Mouse (Mus musculus) megakaryocyte-erythroid progenitor cell, adult 5-6 weeks (primary cell): ENCODE results near the gene Ormdl1. TPM values are rescaled to one million over a fixed set of nuclear protein-coding genes. Genes with fewer than 3 reads are reported as not detected.
"Not testable (repeated sequence)": the region's sequence is repeated elsewhere in the genome, so short reads cannot be mapped to it uniquely, and the experiment has no call there.

Experiments
- ATAC-seq: replicated peaks from 2 replicates; pipeline ENCODE4 v1.8.0; 2016; ENCODE audit warnings: mild to moderate bottlenecking, inconsistent platforms; ENCODE audit not compliant: severe bottlenecking, poor library complexity, low FRiP score, low TSS enrichment
- total RNA-seq, 2 experiments: library from RNA; stranded (forward) in 1 of 2; stranded (reverse) in 1 of 2; fragments of 200-1000, 215-1000 nt in 1 of 2; fragments of >200 nt in 1 of 2; fragmentation: Nextera tagmentation in 1 of 2; gene quantifications; 2 replicates each; pipeline ENCODE4 v1.2.3; 2014 to 2017

Ormdl1 gene
- total RNA-seq (2014; fragmentation: Nextera tagmentation) (33.5 and 35.7 TPM in 2 replicates), total RNA-seq (2017) (27.8 and 41.3 TPM in 2 replicates)

DNA sequence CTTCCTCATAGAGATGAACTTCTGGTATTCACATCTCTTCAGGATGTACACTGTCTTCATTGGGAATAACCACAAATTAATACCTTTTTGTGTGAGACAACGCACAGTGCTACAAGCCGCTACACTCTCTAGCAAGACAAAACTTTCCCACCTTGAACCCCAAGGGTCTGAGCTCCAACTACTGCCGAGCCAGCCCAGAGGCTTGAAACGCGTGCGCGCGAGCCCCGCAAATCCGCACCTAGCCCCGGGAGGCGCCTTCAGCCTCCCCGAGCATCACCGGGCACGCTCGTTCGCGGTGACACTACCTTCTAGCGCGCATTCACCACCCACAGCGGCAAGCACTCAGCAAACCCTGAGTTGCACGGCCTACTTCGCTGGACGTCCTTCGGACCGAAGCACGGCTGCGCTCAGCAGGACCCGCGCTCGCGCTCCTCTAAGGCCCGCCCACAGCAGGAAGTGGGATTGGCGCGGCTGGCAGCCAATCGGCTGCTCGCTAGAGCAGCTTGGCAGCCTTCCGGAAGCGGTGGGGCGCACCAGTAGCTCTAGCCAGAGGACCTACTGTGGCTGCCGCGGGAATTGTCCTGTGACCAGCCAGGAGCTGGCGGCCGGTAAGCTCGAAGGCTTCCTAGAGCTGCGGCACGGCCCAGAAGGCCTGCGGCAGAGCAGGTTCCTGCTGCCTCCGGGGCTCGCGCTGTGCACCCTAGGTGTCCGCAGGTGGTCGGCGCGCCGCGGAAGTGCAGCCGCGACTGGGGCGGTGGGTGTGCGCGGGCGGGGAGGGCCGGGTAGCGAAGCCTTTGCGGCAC, at the start of gene Ormdl1, which contains the start of the genes Pms1 and Gm28778:
TSS of gene Ormdl1 (plus strand) at position 515 of the 803 bp plus-strand sequence.
TSS of gene Pms1 (minus strand) at position 438 of the 803 bp plus-strand sequence.
TSS of gene Gm28778 (plus strand) at position 531 of the 803 bp plus-strand sequence.
- ATAC-seq: peak; percentile 99

DNA sequence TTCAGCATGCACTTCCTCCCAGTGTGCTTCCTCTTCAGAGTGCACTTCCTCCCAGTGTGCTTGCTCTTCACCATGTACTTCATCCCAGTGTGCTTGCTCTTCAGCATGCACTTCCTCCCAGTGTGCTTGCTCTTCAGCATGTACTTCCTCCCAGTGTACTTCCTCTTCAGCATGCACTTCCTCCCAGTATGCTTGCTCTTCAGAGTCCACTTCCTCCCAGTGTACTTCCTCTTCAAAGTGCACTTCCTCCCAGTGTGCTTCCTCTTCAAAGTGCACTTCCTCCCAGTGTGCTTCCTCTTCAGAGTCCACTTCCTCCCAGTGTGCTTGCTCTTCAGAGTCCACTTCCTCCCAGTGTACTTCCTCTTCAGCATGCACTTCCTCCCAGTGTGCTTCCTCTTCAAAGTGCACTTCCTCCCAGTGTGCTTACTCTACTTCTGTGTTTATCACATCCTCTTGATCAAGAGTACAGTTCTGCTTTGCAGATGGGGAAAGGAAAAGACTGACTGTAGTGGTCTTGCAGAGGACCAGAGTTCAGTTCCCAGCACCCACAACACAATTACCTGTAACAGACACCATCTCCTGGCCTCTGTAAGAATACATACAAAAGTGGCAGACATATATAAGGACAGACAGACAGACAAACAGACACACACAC, 31.8 kb upstream of the Ormdl1 start:
- ATAC-seq: not testable (repeated sequence)

DNA sequence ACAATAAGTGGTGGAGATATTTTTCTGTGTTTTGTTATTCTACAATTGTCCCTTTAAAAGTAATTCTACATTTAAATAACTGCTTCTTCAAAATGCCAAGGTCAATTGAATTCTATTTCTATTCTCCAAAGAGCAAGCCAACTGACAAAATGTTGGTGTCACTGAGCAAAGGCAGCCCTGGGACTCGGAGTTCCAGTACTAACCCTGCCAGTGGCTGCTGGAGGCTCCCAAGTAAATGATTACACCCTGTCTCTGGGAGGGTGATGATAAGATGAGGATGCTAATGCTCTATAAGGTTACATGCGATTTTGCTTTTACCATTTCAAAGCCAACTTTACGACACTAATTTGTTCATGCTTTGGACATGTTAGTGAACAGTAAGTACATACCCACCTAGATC, 27.0 kb upstream of the Ormdl1 start:
- ATAC-seq: no peak

DNA sequence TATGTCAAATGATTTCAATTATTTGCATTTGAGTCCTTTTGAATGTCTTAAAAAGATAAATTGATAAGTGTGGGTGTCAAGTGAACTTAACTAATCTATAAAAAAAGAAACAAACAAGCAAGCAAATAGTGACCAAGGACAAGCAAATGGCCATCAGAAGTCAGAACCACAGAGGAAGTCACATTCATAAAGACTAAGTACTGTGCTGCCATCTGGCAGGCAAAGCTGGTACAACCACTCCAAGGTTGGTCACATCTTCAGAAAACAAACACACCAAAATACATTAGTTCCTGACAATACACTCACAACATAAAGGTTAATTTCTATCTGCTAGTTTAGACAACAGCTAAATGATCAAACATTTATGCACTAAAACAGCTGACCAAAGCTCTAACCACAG, 24.2 kb upstream of the Ormdl1 start:
- ATAC-seq: no peak

DNA sequence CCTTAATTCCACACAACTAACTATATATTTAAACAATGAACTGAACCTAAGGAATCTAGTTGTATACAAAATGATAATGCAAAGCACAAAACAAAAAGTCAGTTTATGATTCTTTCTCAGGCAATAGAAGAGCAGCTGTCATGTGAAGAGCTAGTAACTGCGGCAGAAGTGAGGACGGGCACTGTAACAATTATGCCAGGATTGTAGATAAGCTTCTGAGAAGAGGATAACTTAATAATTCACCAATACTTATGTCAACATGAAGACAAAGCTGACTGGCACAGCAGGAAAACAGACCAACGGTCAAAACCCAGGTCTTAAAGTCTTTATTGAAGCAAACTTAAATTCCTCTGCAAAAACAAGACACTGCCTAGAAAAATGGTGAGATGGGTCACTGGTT, 5.7 kb upstream of the Ormdl1 start:
- ATAC-seq: no peak

DNA sequence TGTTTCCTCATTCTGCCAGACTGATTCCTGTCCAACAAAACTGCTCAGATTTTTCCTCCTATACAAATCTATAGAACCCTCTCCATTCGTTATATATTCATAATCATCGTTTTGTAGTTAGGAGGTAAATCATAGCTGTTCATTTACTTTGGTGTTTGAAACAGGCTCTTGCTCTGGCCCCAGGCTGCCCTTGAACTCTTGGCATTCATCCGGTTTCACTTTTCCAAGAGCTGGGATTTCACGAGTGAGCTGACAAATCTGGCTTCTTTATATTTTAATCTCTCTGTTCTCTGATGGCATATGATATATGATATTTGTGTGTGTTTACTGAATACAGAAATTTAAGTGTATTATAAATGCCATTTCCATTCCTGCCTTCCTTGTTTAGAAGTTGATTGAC, 3.6 kb downstream of the Ormdl1 start:
- no peak for ATAC-seq

DNA sequence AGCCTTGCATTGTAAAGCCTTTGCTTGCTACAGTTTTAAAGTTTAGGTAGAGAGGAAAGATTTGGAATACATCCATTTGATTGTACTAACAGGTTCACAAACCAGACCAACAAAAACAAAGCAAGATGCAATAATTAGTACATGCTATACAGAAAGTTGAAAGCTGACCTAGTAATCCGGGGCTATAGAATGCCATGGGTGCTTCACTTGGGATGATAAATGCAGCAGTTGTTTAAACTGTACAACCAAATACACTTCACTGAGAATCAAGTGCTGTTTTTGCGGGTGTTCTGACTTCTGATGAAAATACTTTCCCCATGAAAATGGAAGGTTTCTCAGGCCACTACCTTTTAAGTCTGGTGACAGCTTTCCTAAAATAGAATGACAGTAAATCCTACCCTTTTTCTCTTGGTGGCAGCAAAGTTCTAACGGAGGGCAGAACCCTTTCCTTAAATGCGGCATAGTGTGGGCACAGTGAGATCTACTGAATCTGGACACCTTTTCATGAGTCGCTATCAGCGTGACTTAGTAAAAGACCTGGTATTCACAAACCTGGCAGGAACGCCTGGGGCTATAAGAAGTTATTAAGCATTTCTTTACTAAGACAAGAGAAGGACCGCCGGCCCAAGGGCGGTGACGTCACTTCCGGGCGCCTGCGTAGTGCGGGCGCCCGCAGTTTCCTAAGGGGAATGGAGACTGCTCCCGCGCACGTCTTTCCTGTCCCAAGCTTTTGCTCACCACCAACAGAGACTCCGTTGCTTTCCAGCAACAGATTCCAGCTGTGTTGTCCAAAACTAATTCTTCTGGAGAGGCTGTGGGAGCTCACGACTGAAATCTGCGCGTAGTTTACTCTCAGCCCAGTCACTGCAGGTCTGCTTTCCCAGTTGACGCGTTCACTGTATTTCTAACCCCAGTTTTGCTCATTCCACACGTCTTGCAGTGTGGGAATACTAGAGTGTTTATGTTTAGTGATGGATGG, 16.4 kb downstream of the Ormdl1 start, which contains the start of gene Osgepl1:
TSS of gene Osgepl1 (plus strand) at position 636 of the 979 bp plus-strand sequence.
- peak; percentile 99 for ATAC-seq

DNA sequence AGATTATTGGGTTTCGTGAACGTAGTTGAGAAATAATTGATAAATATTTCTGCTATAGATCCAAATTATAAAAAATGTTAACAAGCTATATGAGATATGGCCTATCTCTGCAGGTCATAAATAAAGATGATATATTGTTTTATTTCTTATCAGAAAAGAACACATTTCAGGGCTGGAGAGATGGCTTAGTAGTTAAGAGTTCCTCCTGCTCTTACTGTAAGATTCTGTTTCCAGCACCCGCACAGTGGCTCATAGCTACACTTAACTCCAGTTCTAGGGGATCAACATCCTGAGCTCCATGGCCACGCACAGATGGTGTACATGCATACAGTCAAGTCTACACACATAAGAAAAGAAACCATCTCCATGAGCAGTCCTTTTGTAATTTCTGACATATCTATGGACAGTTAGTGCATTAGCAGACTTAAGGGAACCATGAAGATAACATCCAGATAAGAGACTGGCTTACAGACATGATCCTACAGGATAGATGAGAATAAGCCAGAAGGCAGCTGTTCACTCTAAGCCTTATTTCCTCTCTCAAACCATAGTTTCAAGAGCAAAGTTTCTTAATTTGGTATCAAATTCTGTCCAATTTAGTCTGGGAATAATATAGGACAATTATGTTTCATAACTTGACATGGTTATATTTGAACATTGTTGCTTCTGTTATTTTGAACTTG, 24.9 kb downstream of the Ormdl1 start:
- peak; percentile 72 for ATAC-seq

DNA sequence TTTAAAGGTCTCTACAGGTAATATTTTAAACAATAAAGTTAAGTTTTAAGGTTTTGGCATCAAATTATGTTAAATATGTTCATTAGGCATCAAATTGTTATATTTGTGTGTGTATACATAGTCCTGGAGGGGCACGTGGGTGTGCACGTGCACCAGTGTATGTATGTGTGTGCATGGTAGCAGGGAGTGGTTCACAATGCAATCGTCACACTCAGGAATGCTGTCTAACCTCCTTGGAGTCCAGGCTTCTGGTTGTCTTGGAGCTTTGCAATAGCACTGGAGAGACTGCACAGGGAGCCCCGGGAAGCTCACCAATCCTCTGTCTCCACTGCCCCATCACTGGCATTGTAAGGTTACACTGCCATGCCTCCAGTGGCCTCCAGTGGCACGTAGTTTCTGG, 26.4 kb downstream of the Ormdl1 start:
- ATAC-seq: no peak

DNA sequence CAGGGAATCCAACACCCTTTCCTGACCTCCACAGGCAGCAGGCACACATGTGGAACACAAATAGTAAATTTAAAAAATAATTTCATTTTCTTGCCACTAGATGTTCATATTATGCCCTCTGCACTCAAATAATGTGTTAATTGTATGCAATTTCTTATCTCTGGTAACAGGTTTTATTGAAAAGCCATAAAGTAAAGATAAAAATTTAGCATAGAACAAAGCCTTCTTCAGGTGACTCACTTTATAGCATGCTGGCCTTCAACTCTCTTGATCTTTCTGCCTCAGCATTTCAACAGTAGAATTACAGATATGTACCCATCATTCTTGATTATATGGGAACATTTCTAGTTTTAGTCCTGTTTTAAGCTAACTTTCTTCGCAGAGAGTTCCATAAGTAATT, 27.4 kb downstream of the Ormdl1 start:
- ATAC-seq: peak; percentile 69

DNA sequence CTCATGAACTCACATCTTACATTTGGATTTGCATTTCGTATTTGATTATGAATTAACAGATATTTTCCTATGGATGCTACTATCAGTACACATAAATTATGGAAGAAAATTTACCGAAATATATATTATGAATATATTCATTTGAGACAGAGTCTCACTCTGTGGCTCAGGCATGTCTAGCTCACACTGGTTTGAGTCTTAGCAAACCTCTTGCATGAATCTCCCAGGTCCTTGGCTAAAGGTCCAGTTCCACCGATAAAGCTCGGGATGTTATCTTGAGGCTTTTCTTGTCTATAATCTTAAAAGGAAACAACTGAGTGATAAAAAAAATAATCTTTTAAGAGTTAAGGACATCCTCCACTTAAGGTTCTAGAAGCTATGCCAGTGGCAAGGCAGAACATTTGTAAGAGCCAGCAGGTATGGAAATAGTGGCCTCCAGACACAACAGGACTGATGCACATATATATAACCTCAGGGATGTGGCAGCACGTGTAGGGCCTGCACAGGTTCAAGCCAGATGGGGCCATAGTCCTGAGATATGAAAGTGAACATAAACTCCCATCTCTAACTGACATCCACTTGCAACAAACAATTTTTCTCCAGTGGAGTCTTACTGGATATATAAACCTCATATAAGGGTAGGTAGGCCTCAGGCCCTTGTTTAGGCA, 28.1 kb downstream of the Ormdl1 start:
- no peak for ATAC-seq

DNA sequence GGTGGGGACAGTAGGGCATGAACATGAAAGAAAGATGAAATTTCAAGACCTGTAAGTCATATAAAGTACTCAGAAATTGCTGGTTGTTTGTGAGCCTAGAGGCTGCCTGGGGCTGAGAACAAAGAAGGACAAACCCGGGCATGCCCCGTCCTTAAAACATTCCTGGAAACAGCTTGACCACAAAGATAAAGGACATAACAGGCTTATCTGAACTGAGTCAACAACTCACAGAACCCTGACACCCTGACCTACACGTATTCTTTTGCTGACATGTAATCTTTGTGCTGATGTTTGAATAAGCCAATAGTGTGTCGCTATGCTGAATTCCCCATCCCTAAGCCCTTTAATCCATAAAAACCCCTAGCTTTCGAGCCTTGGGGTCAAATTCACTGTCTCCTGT, 36.6 kb downstream of the Ormdl1 start:
- ATAC-seq: not testable (repeated sequence)

DNA sequence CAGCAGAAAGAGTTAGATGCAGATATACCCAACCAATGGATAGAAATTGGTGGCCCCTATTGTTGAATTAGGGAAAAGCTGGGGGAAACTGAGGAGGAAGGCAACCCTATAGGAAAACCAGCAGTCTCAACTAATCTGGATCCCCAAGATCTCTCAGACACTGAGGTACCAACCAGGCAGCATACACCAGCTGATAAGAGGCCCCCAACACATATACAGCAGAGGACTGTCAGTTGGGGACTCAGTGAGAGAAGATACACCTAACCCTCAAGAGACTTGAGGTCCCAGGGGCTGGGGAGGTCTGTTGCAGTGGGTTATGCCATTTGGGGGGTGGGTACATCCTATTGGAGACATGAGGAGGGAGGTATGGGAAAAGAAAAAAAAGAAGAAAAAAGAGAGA, 38.6 kb downstream of the Ormdl1 start:
- ATAC-seq: no peak

DNA sequence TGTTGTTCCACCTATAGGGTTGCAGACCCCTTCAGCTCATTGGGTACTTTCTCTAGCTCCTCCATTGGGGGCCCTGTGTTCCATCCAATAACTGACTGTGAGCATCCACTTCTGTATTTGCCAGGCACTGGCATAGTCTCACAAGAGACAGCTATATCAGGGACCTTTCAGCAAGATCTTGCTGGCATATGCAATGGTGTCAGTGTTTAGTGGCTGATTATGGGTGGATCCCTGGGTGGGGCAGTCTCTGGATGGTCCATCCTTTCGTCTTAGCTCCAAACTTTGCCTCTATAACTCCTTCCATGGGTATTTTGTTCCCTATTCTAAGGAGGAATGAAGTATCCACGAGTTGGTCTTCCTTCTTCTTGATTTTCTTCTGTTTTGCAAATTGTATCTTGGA, 40.5 kb downstream of the Ormdl1 start:
- ATAC-seq: not testable (repeated sequence)

DNA sequence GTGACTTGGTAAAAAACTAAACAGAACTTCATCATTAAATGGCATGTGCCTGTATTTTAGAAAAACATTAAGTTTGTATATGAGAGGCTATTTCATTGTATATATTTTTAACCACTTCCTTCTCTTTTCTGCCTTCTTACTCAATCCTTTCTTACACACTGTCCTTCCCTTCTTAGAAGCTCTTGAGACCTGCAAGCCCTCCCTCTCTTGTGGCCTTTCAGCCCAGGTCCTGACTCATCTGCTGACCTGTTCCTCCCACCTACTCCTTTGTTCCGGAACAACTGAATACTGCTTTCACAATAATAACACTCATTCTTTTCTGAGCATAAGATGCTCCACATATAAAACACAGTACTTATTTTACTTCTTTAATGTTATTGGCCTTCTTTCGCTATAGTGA, 44.2 kb downstream of the Ormdl1 start:
- ATAC-seq: no peak

DNA sequence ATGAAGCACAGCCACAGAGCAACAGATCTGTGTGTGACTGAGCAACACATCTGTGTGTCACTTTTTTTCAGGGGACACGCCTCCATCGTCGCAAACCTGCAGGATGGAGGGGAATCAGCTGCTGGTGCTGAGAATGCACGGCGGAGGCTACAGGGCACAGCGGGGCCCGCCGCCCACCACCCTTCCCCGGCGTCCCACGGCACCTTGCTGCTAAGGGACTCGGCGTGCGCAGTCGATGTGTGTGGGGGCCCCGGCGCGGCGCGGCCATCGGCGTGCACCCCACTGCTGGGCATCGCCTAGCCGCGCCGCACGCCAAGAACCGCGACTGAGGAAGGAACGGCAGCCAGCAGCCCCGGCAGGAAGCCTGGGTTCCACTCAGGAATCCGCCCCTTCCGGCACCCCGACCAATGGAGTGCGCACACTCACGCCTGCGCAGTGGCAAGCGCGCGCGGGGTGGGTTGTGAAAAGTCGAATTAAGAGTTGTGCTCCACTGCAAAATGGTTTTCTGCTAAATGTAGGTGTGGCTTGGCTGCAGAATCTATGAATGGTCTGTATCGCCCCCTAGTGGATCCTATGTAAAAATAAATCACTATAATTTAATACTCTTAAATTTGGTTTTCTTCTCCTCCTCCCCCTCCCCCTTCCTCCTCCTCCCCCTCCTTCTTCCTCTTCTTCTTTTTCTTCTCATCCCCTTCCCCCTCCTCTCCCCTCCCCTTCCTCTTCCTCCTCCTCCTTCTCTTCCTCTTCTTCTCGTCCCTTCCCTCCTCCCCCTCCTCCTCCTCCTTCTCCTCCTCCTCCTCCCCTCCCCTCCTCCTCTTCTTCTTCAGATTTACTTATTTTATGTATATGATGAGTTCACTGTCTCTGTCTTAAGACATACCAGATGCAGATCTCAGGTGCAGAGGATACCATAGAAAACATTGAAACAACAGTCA, 55.7 kb downstream of the Ormdl1 start, which contains the start of the genes Asdurf, Gm28551 and Asnsd1:
TSS of gene Asdurf (minus strand) at position 293 of the 935 bp plus-strand sequence.
TSS of gene Gm28551 (minus strand) at position 341 of the 935 bp plus-strand sequence.
TSS of gene Asnsd1 (minus strand) at position 426 of the 935 bp plus-strand sequence.
- ATAC-seq: peak; percentile 100

DNA sequence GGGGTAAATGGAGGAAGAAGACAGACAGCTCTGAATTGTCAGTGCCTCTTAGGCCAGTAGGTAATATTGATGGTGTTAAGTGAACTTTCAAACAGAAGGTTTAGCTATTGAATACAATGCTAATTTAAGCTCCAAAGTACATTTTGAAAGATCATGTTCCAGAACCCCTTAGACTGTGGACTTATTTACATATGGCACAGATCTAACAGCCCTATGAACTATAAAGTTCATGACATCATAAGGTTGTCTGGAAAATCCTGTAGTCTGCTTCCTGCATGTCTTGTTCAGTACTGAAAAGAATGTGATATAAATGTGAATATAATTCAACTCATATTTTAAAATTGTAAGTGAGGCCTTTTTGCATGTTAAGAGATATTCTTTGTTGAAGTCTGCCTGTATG, 62.1 kb downstream of the Ormdl1 start:
- no peak for ATAC-seq
